Mouse (Mus musculus) erythroblast, embryonic 14.5 days (primary cell): ENCODE data around the gene Fam57a. TPM values are rescaled to one million over a fixed set of nuclear protein-coding genes. Genes with fewer than 3 reads are reported as not detected.

Source experiments
- H3K27me3 ChIP-seq: 2 replicates; pipeline ENCODE4 v1.6.1; 2012; ENCODE audit warnings: inconsistent platforms; ENCODE audit not compliant: control insufficient read depth
- H3K36me3 ChIP-seq: 2 replicates; pipeline ENCODE4 v1.6.1; 2012; ENCODE audit warnings: mild to moderate bottlenecking, inconsistent platforms; ENCODE audit not compliant: control insufficient read depth
- H3K4me1 ChIP-seq: 2 replicates; pipeline ENCODE4 v1.6.1; 2012; ENCODE audit warnings: inconsistent platforms; ENCODE audit not compliant: control insufficient read depth
- H3K4me3 ChIP-seq: replicated peaks from 2 replicates; pipeline ENCODE3; 2012; ENCODE audit warnings: moderate library complexity, mild to moderate bottlenecking, inconsistent platforms
- H3K9me3 ChIP-seq: 2 replicates; pipeline ENCODE4 v1.6.1; 2012; ENCODE audit warnings: low read length, inconsistent platforms, mixed read lengths; ENCODE audit not compliant: control insufficient read depth
- GATA1 ChIP-seq: IDR thresholded peaks from 2 replicates; pipeline ENCODE4 v1.6.1; 2012; ENCODE audit warnings: low read length, inconsistent platforms, mixed read lengths
- TAL1 ChIP-seq: IDR thresholded peaks from 3 replicates; pipeline ENCODE4 v1.6.1; 2012; ENCODE audit warnings: low read length, inconsistent platforms, mixed read lengths
- polyA plus RNA-seq: library from polyadenylated mRNA; stranded (reverse); fragments of >175 nt; gene quantifications from 2 replicates; pipeline ENCODE4 v1.2.3, GENCODE M21; 2012

Fam57a gene
- polyA plus RNA-seq, 1 experiment: not detected

DNA sequence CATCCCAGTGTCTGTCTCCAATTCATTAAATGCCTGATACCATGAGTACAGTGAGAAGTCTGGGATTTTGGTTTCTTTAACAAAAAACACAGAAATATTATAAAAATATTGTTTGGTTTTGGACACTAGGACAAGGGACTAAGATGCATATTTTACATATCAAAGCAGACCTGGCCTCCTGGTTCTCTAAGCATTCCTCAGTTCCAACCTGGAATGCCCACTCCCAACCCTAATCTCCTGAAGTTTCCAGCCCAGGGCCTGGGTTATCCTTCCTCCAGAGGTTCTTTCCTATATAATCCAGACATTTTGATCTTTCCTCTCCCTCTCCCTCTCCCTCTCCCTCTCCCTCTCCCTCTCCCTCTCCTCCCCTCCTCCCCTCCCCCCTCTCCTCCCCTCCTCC is 45.6 kb downstream of the Fam57a start:
- Histone ChIP-seq H3K27me3 (no peaks in the 10 kb centered on the region), H3K36me3 (peaks cover 15% of the 10 kb centered on the region), H3K4me1 (no peaks in the 10 kb centered on the region), H3K9me3 (no peaks in the 10 kb centered on the region), H3K4me3 (no peak overlapping the region)
- TF ChIP-seq TAL1: no peak
- TF ChIP-seq GATA1: no peak

- Histone ChIP-seq H3K4me1 (no peaks in the 10 kb centered on the region), H3K4me3 (no peak overlapping the region), H3K9me3 (no peaks in the 10 kb centered on the region), H3K27me3 (no peaks in the 10 kb centered on the region), H3K36me3 (peaks cover 41% of the 10 kb centered on the region)
- no peak for TF ChIP-seq TAL1
- no peak for TF ChIP-seq GATA1
These were observed 56.7 kb downstream of the Fam57a start for GRCm38 (mm10) chr11:76236136-76236535.

- Histone ChIP-seq H3K9me3 (no peaks in the 10 kb centered on the region), H3K27me3 (no peaks in the 10 kb centered on the region), H3K4me3 (no peak overlapping the region), H3K36me3 (peaks cover 16% of the 10 kb centered on the region; the same call in 1 of the 2 replicates), H3K4me1 (peaks cover 19% of the 10 kb centered on the region)
- TF ChIP-seq TAL1: no peak
- TF ChIP-seq GATA1: no peak
These were observed 60.3 kb downstream of the Fam57a start for GRCm38 (mm10) chr11:76239750-76240149.

DNA sequence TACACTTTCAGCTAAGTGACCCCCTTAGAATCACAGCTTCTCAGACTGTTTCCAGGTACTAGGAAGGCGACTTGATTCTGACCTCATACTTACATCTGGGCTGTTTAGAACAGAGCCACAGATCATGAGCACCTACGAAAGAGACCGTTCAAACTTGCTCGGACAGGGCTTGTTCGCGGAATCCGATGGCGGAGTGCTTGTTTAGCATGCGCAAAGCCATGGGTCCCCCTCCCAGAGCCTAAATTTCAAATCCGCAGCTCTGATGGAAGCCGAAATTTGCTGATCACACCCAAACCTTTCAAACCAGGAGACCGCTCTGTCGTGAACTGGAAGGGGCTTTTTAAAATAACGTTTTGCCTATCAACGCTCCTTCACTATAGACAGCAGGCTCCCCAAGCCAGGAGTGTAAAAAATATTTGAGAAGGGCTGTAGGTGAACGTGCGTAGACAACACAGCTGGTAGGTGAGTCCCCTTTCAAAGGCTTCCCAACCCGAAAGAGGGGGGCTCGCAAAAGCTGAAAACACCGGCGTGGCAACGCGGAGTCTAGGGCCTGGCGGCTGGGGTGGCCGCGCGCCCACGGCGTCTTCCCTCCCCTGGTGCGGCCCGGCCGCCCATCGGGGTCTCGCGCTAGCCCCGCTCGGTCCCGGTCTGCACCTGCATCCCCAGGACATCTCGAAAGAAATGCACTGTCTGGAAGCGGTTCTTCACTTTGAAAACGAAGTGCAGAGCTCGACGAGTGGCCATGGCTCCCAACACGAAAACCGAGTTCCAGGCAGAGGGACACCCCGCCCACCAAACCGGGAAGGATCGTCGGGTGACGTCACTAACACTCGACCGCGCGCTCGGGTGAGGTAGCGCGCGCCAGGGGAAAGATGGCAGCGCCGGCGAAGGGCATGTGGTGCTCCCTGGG is 63.7 kb downstream of the Fam57a start, which contains the start of the genes Mrm3 and Glod4:
TSS of gene Mrm3 (plus strand) at position 815 of the 910 bp plus-strand sequence.
TSS of gene Glod4 (minus strand) at position 825 of the 910 bp plus-strand sequence.
- Histone ChIP-seq H3K4me3 (peak within 1 kb of the TSS; percentile 73), H3K4me1 (peaks cover 26% of the 10 kb centered on the region), H3K27me3 (no peaks in the 10 kb centered on the region), H3K36me3 (peaks cover 17% of the 10 kb centered on the region), H3K9me3 (no peaks in the 10 kb centered on the region)
- TF ChIP-seq GATA1: no peak
- TF ChIP-seq TAL1: no peak

DNA sequence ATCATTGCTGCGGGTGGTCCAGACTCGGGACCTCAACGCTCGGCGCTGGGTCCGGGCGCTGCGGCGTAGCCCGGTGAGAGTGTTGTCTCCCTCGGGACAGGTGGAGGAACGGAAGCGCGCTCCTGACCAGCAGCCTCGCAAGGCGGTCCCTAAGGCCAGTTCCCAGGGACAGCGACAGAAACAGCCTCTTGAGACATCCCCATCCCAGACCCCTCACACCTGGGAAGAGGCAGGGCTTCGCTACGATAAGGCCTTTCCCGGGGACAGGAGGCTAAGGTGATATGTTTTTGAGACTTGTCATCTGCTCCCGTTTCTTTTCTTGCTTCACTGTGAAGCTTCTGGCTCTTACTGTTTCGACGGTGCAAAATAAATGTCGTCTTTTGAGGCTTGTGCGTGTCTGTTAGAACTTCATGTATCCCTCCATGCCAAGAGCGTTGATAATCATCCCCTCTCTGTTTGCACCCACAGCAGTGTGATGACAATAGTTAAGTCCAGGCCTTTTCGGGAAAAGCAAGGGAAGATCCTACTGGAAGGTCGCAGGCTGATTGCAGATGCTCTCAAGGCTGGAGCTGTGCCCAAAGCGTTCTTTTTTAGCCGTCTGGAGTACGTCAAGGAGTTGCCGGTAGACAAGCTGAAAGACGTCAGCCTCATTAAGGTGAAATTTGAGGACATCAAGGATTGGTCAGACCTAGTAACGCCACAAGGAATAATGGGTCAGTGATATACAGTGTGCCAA is 64.5 kb downstream of the Fam57a start:
- Histone ChIP-seq H3K36me3 (peaks cover 25% of the 10 kb centered on the region), H3K9me3 (no peaks in the 10 kb centered on the region), H3K4me3 (peak overlapping the region; percentile 73), H3K27me3 (no peaks in the 10 kb centered on the region), H3K4me1 (peaks cover 26% of the 10 kb centered on the region)
- TF ChIP-seq GATA1: no peak

DNA sequence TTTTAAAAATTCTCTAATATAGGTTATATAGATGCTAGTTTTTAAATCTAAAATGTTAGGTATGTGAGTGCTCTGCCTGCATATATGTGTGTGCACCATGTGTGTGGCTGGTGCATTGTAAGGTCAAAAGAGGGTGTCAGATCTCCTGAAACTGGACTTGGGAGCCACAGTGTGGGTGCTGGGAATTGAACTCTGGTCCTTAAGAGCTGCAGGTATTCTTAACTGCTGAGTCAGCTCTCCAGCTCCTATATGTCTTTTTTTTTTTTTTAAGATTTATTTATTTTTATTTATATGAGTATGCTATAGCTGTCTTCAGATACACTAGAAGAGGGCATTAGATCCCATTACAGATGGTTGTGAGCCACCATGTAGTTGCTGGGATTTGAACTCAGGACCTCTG is 67.0 kb downstream of the Fam57a start:
- no peaks in the 10 kb centered on the region for H3K27me3 ChIP-seq
- H3K9me3 ChIP-seq: no peaks in the 10 kb centered on the region
- H3K4me3 ChIP-seq: no peak overlapping the region
- peaks cover 26% of the 10 kb centered on the region for H3K4me1 ChIP-seq
- H3K36me3 ChIP-seq: peaks cover 44% of the 10 kb centered on the region
- TF ChIP-seq GATA1 (no peak), TAL1 (no peak)

DNA sequence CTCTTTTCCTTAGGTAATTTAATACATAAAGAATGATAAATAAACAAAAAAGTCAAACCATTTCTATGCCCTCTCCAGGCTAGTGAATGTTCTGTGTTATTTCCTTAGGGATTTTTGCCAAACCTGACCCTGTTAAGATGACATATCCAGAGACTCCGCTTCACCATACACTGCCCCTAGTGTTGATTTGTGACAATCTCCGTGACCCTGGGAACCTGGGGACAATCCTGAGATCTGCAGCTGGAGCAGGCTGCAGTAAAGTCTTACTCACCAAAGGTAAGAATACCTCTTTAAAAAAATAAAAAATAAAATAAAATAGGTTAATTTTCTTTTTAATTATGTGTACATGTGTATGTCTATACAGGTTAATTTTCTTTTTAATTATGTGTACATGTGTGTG is 67.8 kb downstream of the Fam57a start:
- Histone ChIP-seq H3K4me1 (peaks cover 26% of the 10 kb centered on the region), H3K9me3 (no peaks in the 10 kb centered on the region), H3K27me3 (no peaks in the 10 kb centered on the region), H3K4me3 (no peak overlapping the region), H3K36me3 (peaks cover 46% of the 10 kb centered on the region)
- TF ChIP-seq TAL1 (no peak), GATA1 (no peak)

GRCm38 (mm10) chr11:76252036-76252435 is 72.6 kb downstream of the Fam57a start:
- Histone ChIP-seq H3K27me3 (no peaks in the 10 kb centered on the region), H3K36me3 (peaks cover 40% of the 10 kb centered on the region), H3K4me1 (no peaks in the 10 kb centered on the region), H3K9me3 (no peaks in the 10 kb centered on the region), H3K4me3 (no peak overlapping the region)
- no peak for TF ChIP-seq TAL1
